Mouse (Mus musculus) urinary bladder, postnatal 14 days (tissue): ENCODE data around the gene Lipi.

ENCODE experiments used
- DNase-seq: peaks from one replicate; pipeline ENCODE4 v3.0.0; 2021; ENCODE audit warnings: low spot score

Lipi gene

DNA sequence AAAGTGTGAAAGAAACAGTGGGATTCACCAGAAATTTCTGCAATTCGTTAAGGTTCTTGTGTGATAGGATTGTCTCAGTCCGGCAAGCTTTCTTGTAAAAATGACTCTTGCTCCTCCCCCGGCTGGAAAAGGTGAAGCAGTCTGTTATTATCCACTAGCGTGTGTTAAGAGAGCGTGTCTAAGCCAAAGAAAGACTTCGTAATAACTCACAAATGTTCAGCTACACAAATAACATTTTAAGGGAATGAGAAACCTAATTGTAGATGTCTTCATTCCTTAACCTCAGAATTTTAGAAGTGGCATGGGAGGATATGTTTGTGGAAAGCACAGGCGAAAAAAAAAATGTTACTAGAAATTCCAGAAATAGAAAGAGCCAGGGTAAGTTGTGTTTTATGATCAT is at the start of gene Lipi:
TSS of gene Lipi (minus strand) at position 101 of the 400 bp plus-strand sequence.
- DNase-seq, result no peak

DNA sequence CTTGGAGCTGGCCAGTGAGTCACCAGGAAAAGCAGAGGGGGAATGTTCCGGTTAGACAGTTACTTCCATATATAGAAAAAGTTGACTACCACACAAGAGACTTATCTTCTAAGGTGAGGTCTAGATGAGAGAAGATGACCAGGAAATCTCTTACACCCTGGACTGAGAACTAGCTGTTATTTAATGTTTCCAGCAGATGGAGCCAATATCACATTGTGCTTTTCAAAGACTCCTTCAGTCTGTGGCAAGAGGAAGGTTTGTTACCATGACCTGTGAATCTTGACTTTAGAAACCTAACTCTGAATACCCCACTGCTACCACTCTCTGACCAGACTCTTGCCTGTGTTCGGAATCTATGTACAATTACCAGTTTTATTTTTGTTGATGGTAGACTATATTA is 42.0 kb upstream of the Lipi start:
- no peak for DNase-seq

DNA sequence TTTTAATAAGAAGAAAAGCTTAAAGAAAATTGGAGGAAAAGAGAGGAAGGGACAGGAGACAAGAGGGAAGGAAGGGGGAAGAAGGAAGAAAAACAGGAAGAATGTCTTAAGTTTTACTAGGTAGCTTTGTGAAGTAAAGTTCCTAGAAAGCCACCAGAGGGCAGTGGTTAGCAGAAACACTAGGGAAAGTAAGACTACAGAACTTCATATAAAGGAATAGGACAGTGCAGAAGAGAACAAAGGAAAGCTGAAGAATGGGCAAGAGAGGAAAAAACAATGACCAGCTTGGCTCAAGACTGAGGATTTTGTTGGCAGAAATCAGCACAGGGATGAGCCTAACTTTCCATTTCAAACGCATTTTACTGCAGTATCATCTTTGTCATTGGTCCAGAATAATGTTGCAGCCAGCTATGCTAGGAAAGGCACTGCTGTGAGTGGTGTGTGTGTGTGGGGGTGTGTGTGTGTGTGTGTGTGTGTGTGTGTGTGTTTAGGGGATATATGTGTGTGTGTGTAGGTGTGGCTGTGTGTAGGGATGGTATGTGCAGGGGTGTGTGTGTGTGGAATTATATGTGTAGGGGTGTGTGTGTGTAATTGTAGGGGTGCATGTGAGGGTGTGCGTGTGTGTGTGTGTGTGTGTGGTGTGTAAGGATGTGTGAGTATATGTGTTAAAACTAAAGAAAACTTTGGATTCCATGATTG is 31.9 kb upstream of the Lipi start:
- DNase-seq, result peak; percentile 24

DNA sequence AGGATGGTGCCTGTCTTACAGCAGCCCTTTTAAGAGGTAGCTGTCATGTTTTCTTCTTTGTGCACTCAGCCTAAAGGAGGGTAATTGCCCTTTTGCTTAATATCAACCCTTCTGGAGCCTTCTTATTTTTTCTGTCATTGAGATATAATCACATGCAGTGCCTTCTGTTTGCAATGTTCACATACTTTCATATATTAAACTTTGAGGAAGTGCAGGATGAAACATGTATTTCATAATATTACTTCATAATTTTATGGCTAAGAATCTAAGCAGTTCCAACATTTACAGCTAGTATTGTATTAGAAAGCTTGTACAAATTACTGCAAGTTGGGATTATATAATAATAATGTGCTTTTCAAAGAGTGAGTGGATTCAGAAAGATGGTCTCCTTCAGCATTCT is 26.7 kb upstream of the Lipi start:
- DNase-seq, result no peak

DNA sequence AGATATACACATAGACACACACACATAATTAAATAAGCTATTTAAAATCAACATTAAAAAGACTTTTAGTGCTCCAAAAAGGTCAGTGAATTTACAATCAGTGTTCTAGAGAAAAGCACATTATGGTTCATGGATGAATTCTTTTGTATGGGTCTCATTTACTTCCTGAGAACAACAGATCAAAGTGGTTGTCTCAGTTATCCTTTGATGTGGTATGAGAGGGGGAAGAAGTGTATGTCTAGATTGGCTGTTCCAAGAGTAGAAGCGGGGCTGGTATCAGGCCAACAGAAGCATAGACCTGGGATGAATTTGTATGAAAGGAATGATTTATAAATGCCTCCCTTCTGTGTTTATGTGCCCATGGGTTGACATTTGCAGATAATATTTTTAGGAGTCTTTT is 20.6 kb upstream of the Lipi start:
- DNase-seq, result no peak

DNA sequence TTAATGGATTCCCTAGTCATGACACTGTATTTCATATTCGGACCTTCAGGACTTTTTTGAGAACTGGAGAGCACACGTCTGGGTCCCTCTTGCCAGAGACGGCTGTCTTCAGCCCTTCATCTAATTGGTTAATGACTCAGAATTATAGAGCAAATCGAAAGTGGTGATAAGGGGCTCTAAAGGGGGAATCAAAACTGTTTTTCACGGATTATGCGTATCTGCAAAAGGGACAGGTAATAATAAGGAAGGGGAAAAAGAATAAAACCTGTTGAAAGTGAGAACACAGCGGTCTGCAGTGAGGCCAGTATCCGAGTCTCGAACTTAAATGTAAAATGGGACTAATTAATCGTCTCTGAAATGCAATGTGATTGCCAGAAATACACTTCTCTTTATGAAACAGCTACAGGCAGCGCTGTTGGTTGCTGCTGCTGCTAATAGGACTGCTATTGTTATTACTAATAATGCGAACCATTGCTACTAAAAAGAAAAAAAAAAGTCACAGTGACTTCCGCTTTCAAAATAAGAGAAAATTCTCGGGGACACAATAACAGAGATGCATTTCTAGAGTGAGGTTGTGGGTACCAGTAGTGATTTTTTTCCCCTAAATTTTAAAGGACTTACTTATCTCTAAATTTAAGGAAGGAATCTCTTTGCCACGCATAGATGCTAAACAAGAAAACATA is 7.8 kb upstream of the Lipi start:
- DNase-seq, result no peak

DNA sequence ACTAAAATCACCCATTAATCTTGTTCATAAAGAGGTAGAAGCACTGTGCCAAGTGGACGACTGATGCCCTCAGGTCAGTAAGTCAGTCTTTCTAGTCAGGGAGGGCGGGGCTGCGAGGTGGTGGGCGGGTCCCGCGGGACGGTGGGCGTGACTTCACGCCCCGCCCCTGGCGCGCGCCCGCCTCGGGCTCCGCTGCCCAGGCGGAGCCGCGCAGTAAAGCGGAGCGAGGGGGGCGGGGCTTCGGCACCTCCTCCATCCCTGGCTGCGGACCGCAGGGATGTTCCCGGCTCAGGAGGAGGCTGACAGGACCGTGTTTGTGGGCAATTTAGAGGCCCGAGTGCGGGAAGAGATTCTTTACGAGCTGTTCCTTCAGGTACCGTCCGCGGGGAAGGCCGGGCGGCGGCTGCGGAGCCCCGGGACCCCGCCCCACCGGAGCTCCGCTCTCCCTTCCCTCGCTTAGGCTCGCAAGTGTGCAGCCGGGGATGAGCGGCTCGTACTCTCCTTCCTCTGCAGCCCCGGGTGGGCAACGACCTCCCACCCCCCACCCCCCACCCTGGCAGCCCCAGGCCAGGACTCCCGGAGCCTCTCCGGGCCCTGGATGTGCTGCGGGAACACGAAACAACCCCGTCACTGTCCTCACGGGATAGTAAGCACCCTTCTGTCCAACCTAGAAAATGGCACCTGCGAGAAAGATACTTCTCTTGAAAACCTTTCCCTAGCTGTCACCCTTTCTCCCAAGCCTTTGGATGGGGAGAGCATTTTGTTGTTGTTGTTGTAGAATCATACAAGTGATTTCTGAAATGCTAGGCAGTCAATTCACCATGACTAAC is 7.0 kb upstream of the Lipi start, which contains the start of gene Rbm11:
TSS of gene Rbm11 (plus strand) at position 174 of the 830 bp plus-strand sequence.
- DNase-seq, result peak; percentile 76

DNA sequence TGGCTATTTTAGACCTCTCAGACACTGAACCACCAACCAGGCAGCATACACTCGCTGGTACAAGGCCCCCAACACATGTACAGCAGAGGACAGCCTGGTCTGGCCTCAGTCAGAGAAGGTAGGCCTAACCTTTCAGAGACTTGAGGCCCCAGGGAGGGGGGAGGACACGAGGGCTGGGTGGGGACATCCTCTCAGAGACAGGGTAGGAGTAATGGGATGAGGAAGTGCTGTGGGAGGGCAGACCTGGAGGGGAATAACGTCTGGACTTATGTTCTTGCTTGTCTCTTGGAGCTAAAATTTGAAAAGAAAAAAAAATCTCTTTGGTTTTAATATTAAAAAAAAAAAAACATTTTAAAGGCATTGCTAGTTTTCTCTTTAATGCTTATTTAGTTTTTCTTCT is 605 bp upstream of the Lipi start:
- DNase-seq, result no peak

DNA sequence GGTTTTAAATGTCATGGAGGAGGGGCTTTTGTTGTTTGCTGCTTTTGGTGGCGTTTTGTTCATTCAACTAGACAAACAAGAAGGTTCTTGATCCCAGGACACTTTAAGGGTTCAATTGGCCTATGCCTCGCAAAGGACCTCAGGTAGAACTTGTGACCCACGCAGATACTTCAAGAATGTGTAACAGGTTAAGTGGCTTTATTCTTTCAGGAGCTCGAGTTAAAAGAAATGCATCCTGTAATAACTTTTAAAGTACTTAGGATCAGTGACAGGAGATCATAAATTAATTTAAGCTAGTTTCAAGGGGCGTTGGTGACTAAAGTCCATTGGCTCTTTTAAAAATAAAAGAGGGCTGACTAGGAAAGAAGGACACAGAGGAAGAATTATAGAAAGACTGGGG is 3.6 kb downstream of the Lipi start:
- DNase-seq, result no peak

DNA sequence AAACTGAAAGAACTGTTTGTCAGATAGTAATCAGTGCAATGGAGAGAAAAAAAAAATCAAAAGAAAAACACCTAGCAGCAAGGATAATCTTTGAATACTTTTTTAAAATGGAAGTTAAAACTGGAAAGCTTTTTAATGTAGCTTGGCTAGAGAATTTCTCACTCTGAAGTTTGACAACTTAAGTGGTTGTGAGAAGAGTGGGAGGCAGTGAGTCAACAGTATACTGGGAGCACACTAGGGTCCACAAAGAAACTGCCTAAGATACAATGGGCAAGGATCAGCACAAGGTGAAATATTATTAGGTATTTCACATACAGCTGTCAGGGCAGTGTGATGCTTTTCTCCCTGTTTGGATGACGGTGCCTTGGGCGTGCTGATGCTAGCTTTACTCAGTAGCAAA is 23.0 kb downstream of the Lipi start:
- no peak for DNase-seq

DNA sequence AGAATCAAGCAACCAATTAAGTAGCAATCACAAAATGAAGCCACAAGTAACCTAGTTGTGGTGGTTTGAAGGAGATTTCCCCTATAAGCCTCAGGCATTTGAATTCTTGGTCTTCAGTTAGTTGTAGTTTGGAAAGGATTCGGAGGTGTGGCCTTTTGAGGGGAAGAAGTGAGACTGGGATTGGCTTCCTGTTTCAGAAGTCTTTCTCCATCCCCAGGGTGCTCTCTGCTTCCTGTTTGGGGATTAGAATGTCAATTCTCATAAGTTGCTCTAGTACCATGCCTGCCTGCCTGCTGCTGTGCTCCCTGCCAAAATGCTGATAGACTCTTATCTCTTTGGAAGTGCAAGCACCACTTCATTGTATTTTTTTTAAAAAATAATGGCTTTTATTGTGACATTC is 40.6 kb downstream of the Lipi start:
- DNase-seq, result no peak

DNA sequence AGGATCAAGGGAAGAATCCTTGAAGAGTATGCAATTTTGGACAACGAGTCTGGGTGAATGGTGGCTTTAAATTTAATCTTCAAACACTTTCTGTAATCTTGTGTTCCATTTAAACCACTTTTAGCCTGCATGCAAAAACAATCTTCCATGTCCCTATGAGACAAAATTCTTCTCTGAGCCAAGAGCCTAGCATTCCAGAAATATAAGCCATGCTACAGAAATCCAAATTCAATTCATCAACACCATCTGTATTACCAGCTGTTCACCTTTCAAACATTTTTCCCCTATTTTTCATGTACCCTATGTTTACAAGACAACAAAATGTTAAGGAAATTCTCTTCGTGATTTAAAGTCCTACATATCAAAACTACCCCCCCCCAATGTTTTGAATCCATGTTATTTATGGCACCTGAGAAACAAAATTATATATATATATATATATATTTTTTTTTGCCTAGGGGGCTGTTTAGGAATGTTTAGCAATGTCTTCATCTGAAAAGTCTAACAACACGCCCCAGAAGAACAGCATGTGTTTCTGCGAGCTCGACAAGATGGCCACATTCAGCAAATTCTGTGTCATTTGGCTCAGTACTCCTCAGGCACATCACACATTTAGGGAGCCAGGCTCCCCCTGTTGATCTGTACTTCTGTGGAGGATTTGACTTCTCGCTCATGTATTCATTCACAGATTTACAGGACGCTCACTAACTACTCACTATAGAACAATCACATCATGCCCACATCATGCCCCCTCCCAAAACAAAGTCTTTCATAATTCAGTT is 47.9 kb downstream of the Lipi start:
- no peak for DNase-seq

DNA sequence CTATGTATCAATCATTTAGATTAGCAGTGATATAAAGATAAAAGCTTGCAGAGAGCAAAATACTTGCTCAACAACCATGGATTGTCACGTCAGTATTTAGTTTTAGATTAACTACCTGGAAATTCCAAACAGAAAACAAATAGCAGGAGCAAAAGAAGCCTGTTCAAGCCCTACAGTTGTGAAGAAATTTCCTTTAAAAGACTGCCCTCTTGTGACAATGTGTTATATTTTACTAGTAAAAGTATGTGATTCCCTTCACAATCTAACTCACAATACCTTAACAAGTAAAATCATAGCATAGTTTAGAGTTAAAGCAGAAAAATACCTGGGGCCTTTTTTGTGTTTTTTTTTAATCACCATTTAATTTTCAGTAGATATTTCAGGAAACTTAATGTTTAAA is 54.2 kb downstream of the Lipi start:
- no peak for DNase-seq

DNA sequence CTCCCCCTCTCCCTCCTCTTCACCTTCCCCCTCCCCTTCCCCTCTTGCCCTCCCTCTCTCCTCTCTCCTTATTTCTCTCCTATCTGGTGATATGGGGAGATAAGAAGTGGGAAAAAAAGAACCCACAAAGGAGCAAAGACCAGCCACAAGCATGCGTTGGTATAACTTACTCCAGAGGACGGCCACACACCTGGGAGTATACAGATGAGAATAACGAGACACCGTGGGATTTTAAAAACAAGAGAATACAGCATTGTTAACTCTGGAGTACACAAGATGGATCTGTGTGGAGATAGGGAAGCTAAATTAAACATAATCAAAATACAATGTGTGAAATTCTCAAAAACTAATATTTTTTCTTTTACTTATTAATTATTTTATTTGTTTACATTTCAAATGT is 89.3 kb downstream of the Lipi start:
- no peak for DNase-seq
